Mouse (Mus musculus): ENCODE measurements at regions not wholly inside any gene's neighbourhood (a gene's known extent, or its start where the extent isn't known, plus 50 kb on each side); places are given as distances from the start of the nearest gene placed in this dataset.

DNA sequence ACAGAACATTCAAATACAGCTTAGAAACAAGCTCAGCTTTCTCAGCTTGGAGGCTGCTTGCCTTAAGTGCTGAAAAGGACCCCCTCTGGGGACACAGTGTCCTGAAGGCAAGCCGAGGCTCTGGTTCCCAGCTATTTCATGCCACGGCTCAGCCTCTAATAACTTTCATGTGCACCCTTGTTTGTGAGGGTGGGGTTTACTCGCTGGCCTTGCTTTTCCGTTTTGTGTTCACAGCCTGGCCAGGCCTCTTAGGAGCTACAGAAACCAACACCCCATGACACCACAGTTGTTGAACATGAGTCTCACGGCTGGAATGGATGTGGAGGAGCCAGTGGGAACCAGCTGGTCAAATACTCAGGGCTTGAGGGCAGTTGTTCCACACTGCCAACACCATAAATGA is 81.4 kb upstream of the Slc24a3 start:
- Histone ChIP-seq H3K9ac (ENCODE audit: low read depth, low read length) (no peak overlapping the region), H3K4me1 (replicated peaks; ENCODE audit: control insufficient read depth, insufficient read depth, low read length) (no peaks in the 10 kb centered on the region), H3K4me3 (ENCODE audit: low read depth, low read length) (no peak overlapping the region), H3K36me3 (ENCODE audit: control insufficient read depth, insufficient read depth) (no peaks in the 10 kb centered on the region), H3K4me2 (replicated peaks; ENCODE audit: low read depth) (no peak overlapping the region), H3K27ac (ENCODE audit: low read depth, low read length) (no peak overlapping the region), H3K9me3 (ENCODE audit: control insufficient read depth) (no peaks in the 10 kb centered on the region), H3K27me3 (replicated peaks; ENCODE audit: control insufficient read depth, insufficient read depth, low read length) (no peaks in the 10 kb centered on the region)
- no peak for TF ChIP-seq CTCF (IDR thresholded peaks at IDR 0.05; ENCODE audit: low read depth)
- 77% methylated on average over 5 of the region's 5 CpGs for WGBS
- no peak for ATAC-seq

DNA sequence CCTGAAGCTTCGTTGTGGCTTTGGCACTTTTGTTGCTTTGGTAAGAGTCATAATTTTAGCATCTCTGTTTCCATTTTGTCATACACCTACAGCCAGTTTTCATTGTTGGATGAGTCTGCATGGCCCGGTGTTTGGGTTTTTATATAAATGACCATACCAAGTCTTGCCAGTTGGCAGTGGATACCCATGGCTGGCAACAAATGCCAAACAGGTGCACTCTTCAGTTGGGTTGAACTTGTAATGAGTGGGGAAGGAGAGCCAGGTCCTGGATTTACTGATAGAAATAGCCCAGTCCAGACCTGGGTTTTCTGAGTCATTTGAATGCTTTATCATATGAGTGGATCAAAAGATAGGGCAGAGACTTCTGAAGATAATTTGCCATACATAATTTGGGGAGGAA is 64.3 kb upstream of the Slc24a3 start:
- Histone ChIP-seq H3K4me3 (ENCODE audit: low read depth, low read length) (no peak overlapping the region), H3K27me3 (replicated peaks; ENCODE audit: control insufficient read depth, insufficient read depth, low read length) (no peaks in the 10 kb centered on the region), H3K4me2 (replicated peaks; ENCODE audit: low read depth) (no peak overlapping the region), H3K9ac (ENCODE audit: low read depth, low read length) (no peak overlapping the region), H3K27ac (ENCODE audit: low read depth, low read length) (no peak overlapping the region), H3K36me3 (ENCODE audit: control insufficient read depth, insufficient read depth) (no peaks in the 10 kb centered on the region), H3K9me3 (ENCODE audit: control insufficient read depth) (no peaks in the 10 kb centered on the region), H3K4me1 (replicated peaks; ENCODE audit: control insufficient read depth, insufficient read depth, low read length) (no peaks in the 10 kb centered on the region)
- ATAC-seq, result no peak
- WGBS, result 89% methylated on average over 2 of the region's 2 CpGs
- no peak for TF ChIP-seq CTCF (IDR thresholded peaks at IDR 0.05; ENCODE audit: low read depth)

DNA sequence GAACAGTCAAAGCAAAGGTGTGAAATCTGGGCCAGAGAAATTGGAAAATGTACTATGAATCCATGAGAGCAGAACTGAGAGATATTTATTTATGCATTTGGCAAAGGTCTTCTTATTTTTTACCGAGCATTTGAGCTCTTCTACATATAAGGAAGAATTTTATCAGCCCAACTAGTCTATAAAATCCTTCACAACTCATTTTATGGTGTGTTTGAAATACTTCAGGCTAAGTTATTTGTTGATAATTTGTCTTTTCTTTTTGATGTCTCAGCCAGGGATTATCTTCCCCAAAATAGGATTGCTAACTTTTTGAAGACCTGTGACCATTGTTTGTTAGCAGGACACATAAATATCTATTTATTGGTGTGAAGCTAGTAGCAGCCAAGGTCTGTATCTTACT is 55.9 kb upstream of the Slc24a3 start:
- Histone ChIP-seq H3K27ac (ENCODE audit: low read depth, low read length) (no peak overlapping the region), H3K4me3 (ENCODE audit: low read depth, low read length) (no peak overlapping the region), H3K9ac (ENCODE audit: low read depth, low read length) (no peak overlapping the region), H3K4me2 (replicated peaks; ENCODE audit: low read depth) (no peak overlapping the region), H3K36me3 (ENCODE audit: control insufficient read depth, insufficient read depth) (no peaks in the 10 kb centered on the region), H3K27me3 (replicated peaks; ENCODE audit: control insufficient read depth, insufficient read depth, low read length) (no peaks in the 10 kb centered on the region), H3K4me1 (replicated peaks; ENCODE audit: control insufficient read depth, insufficient read depth, low read length) (no peaks in the 10 kb centered on the region), H3K9me3 (ENCODE audit: control insufficient read depth) (no peaks in the 10 kb centered on the region)
- no peak for ATAC-seq
- WGBS, result 35% methylated on average over 1 of the region's 1 CpGs
- TF ChIP-seq CTCF (IDR thresholded peaks at IDR 0.05; ENCODE audit: low read depth), result no peak

DNA sequence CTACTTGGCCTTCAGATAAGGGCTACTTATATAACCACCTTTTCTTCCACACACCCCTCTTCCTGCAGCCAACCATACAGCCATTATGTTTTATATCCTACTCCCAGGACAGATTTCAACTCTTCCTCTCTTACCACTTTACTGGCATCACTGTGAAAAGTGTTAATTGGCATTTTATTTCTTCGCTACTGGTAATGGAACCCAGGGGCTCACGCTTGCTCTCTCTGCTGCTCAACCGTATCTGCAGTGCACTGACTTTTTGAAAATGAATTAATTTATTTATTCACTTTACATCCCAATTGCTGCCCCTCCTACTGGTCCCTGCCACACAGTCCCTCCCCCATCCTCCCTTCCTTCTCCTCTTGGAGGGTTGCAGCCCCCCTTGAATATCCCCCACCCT is 52.5 kb upstream of the Slc24a3 start:
- WGBS, result 88% methylated on average over 3 of the region's 3 CpGs
- no peak for TF ChIP-seq CTCF (IDR thresholded peaks at IDR 0.05; ENCODE audit: low read depth)
- H3K27me3 ChIP-seq (replicated peaks; ENCODE audit: control insufficient read depth, insufficient read depth, low read length), result no peaks in the 10 kb centered on the region
- H3K9ac ChIP-seq (ENCODE audit: low read depth, low read length), result no peak overlapping the region
- H3K4me1 ChIP-seq (replicated peaks; ENCODE audit: control insufficient read depth, insufficient read depth, low read length), result no peaks in the 10 kb centered on the region
- no peak overlapping the region for H3K4me3 ChIP-seq (ENCODE audit: low read depth, low read length)
- no peak overlapping the region for H3K4me2 ChIP-seq (replicated peaks; ENCODE audit: low read depth)
- no peaks in the 10 kb centered on the region for H3K36me3 ChIP-seq (ENCODE audit: control insufficient read depth, insufficient read depth)
- no peak overlapping the region for H3K27ac ChIP-seq (ENCODE audit: low read depth, low read length)
- ATAC-seq, result no peak
- no peaks in the 10 kb centered on the region for H3K9me3 ChIP-seq (ENCODE audit: control insufficient read depth)

All from intestine, postnatal 0 days (tissue).